Mouse (Mus musculus) lung, embryonic 16.5 days (tissue): ENCODE measurements at regions not wholly inside any gene's neighbourhood (a gene's known extent, or its start where the extent isn't known, plus 50 kb on each side); places are given as distances from the start of the nearest gene placed in this dataset.

ENCODE experiments used
- ATAC-seq: fragments of 200-750 bp; cut with Nextera tagmentation; 2 replicates; pipeline ENCODE4 v1.8.0; 2017; ENCODE audit warnings: low read depth, mild to moderate bottlenecking, moderate library complexity
- H3K27ac ChIP-seq: fragments of 300-500 bp; sonication (generic); 2 replicates; pipeline ENCODE4 v1.5.1; 2014; ENCODE audit warnings: mild to moderate bottlenecking, control low read depth, low read length
- H3K27me3 ChIP-seq: fragments of 300-500 bp; sonication (generic); 2 replicates; pipeline ENCODE4 v1.6.1; 2014; ENCODE audit warnings: low read depth, low read length, mixed read lengths; ENCODE audit not compliant: control insufficient read depth, insufficient read depth
- H3K36me3 ChIP-seq: fragments of 300-500 bp; sonication (generic); 2 replicates; pipeline ENCODE4 v1.6.1; 2014; ENCODE audit warnings: low read length; ENCODE audit not compliant: control insufficient read depth, insufficient read depth
- H3K4me1 ChIP-seq: fragments of 300-500 bp; sonication (generic); replicated peaks from 2 replicates; pipeline ENCODE4 v1.6.1; 2014; ENCODE audit warnings: low read length, mixed read lengths; ENCODE audit not compliant: control insufficient read depth, insufficient read depth
- H3K4me2 ChIP-seq: fragments of 300-500 bp; sonication (generic); 2 replicates; pipeline ENCODE4 v1.6.1; 2014; ENCODE audit warnings: low read depth, low read length, control low read depth
- H3K4me3 ChIP-seq: fragments of 300-500 bp; sonication (generic); 2 replicates; pipeline ENCODE4 v1.5.1; 2014; ENCODE audit warnings: mild to moderate bottlenecking, low read length, control low read depth
- H3K9ac ChIP-seq: fragments of 300-500 bp; sonication (generic); 2 replicates; pipeline ENCODE4 v1.6.1; 2014; ENCODE audit warnings: low read length, control low read depth
- H3K9me3 ChIP-seq: fragments of 300-500 bp; sonication (generic); 2 replicates; pipeline ENCODE4 v1.6.1; 2016; ENCODE audit warnings: low read length; ENCODE audit not compliant: control insufficient read depth
- WGBS: fragments of 180-500 bp; shearing (Covaris S2); extraction: QIAGEN DNeasy Blood & Tissue Kit; methylation state at CpG from one replicate; pipeline ENCODE4 v1.1.7; 2014; 5-methylcytosine and 5-hydroxymethylcytosine counted together

DNA sequence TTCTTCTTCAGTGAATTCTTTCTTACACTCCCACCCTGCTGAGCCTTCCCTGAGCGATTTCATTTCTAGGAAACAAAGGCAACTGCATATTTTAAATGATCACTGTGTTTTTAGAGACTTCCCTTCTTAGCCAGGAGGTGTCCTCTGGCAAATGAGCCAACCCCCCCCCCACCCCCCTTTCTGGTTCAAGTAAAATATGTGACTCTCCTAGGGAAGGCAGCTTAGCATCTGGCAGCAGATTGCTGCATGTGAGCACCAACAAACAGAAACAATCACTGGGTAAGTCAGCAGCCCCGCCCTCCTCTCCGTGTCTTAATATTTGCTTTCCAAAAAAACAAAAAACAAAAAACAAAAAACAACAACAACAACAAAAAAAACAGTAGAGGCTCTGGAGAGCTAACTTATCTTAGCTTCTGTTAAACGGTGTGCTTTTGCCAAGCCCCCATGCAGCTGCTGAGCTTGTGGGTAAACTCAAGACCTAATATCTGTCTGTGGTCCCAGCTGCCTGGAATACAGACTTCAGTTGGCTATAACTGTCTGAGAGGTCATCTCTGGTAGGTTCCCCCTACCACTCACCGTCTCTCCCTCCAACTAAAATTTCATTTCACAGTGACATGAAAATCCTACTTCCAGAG lies 117.9 kb downstream of the Rpap3 start:
- 71% methylated on average over 5 of the region's 5 CpGs for WGBS
- H3K4me3 ChIP-seq, result no peak overlapping the region
- no peak overlapping the region for H3K9ac ChIP-seq
- H3K27ac ChIP-seq, result no peak overlapping the region
- H3K4me1 ChIP-seq, result no peaks in the 10 kb centered on the region
- H3K36me3 ChIP-seq, result no peaks in the 10 kb centered on the region
- no peaks in the 10 kb centered on the region for H3K27me3 ChIP-seq
- no peak overlapping the region for H3K4me2 ChIP-seq
- no peak for ATAC-seq
- peaks cover 2% of the 10 kb centered on the region; the same call in 1 of the 2 replicates for H3K9me3 ChIP-seq

GRCm38 (mm10) chr15:97581724-97582154 lies 123.9 kb downstream of the Rpap3 start:
- H3K27ac ChIP-seq, result no peak overlapping the region
- 0 out of 2 replicates have a peak overlapping the region, but pooled peaks have one; percentile 16 for H3K4me2 ChIP-seq
- H3K36me3 ChIP-seq, result no peaks in the 10 kb centered on the region
- H3K9me3 ChIP-seq, result peaks cover 2% of the 10 kb centered on the region; the same call in 1 of the 2 replicates
- peaks cover 4% of the 10 kb centered on the region for H3K4me1 ChIP-seq
- 19% methylated on average over 13 of the region's 13 CpGs for WGBS
- no peak overlapping the region for H3K9ac ChIP-seq
- ATAC-seq, result peak; percentile 84
- no peaks in the 10 kb centered on the region for H3K27me3 ChIP-seq
- H3K4me3 ChIP-seq, result no peak overlapping the region

DNA sequence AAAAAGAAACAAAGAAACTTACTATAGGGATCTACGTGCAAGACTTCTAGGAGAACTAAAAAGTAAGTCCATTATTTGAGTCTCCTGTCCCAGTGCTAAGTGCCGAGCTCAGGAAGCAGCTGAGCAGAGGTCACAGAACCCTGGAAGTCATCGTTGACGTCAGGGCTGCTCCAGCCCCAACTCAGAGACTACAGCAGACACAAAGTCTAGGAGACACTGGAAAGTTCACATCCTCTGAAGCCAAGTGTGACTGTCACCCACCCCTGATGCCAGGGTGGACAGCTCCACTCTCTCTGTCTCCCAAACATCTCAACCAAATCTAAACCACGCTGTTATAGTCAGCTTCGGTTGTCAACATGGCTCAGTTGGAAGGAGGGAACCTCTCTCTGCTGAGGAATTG lies 124.9 kb downstream of the Rpap3 start:
- ATAC-seq, result no peak
- Histone ChIP-seq H3K9ac (no peak overlapping the region), H3K4me3 (no peak overlapping the region), H3K36me3 (no peaks in the 10 kb centered on the region), H3K9me3 (peaks cover 2% of the 10 kb centered on the region; the same call in 1 of the 2 replicates), H3K4me1 (peaks cover 4% of the 10 kb centered on the region), H3K4me2 (no peak overlapping the region), H3K27ac (no peak overlapping the region), H3K27me3 (no peaks in the 10 kb centered on the region)
- WGBS, result 62% methylated on average over 6 of the region's 6 CpGs

- Histone ChIP-seq H3K4me1 (peaks cover 10% of the 10 kb centered on the region), H3K9ac (no peak overlapping the region), H3K4me2 (no peak overlapping the region), H3K27me3 (no peaks in the 10 kb centered on the region), H3K9me3 (no peaks in the 10 kb centered on the region), H3K4me3 (no peak overlapping the region), H3K27ac (no peak overlapping the region), H3K36me3 (no peaks in the 10 kb centered on the region)
- WGBS, result 54% methylated on average over 3 of the region's 3 CpGs
- no peak for ATAC-seq
Observed at GRCm38 (mm10) chr15:97578046-97578445, 127.6 kb downstream of the Rpap3 start.

DNA sequence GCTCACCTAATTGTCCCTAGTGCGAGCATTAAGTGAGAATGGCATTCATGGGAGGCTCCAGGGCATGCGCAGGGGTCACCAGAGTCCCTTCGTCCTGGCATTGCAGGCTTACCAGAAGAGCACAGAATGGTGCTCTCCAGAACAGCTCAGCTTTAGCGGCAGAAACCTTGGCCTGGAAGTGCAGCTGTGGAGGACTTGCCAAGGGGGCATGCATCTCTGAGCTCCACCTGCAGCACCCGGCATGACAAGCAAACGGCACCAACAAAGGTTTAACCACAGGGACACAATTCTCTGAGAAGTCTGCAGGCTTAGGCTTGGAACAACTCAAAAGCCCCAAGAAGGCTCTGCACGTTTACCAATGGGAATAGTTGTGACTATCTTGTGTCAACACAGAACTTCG lies 128.4 kb downstream of the Rpap3 start:
- Histone ChIP-seq H3K4me3 (no peak overlapping the region), H3K36me3 (no peaks in the 10 kb centered on the region), H3K4me1 (peaks cover 16% of the 10 kb centered on the region), H3K9me3 (no peaks in the 10 kb centered on the region), H3K9ac (no peak overlapping the region), H3K27ac (no peak overlapping the region), H3K4me2 (no peak overlapping the region), H3K27me3 (no peaks in the 10 kb centered on the region)
- ATAC-seq, result no peak
- WGBS, result 57% methylated on average over 8 of the region's 8 CpGs

DNA sequence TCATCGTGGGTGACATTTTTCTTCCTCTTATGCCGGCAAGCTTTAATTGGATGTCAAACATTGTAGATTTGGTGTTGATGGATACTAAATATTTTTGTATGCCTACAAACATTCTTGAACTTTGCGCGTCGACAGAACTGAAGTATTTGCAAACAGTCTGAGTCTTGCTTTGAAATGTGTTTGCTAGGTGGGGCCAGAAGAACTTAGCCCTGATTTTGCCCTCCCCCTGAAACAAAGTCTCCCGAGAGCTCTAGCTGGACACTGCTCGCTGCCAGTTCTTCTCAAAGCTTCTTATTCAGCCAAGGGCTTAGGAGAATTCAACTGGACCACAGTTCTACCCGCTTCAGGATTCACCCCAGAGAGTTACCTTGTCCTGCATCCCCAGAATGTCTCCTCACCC lies 133.0 kb downstream of the Rpap3 start:
- no peaks in the 10 kb centered on the region for H3K36me3 ChIP-seq

GRCm38 (mm10) chr15:97571885-97572284 lies 133.7 kb downstream of the Rpap3 start:
- Histone ChIP-seq H3K4me1 (peaks cover 17% of the 10 kb centered on the region), H3K4me2 (no peak overlapping the region), H3K9ac (no peak overlapping the region), H3K27ac (no peak overlapping the region), H3K36me3 (no peaks in the 10 kb centered on the region), H3K4me3 (no peak overlapping the region), H3K9me3 (no peaks in the 10 kb centered on the region), H3K27me3 (no peaks in the 10 kb centered on the region)
- ATAC-seq, result peak; percentile 28; the same call in 1 of the 2 replicates

More for the DNA sequence above, 133.0 kb downstream of the Rpap3 start:
- no peaks in the 10 kb centered on the region for H3K27me3 ChIP-seq
- 21% methylated on average over 8 of the region's 8 CpGs for WGBS
- H3K9me3 ChIP-seq, result no peaks in the 10 kb centered on the region
- H3K4me2 ChIP-seq, result no peak overlapping the region
- peak overlapping the region; percentile 21; the same call in 1 of the 2 replicates for H3K27ac ChIP-seq
- H3K9ac ChIP-seq, result no peak overlapping the region
- H3K4me1 ChIP-seq, result peaks cover 17% of the 10 kb centered on the region
- H3K4me3 ChIP-seq, result no peak overlapping the region
- no peak for ATAC-seq

DNA sequence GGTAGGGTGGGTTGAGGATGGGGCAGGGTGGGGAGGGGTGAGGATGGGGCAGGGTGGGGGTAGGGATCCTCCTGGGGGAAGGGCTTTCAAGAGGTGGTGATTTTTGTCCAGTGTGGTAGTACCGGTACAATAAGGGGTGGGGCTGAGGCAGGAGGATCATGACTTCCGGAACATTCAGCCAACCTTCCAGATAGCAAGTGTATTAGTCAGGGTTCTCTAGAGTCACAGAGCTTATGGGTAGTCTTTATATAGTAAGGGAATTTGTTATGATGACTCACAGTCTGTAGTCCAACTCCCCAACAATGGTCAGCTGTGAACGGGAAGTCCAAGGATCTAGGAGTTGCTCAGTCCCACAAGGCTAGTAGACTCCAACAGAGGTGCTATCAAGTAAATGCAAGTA lies 145.5 kb downstream of the Rpap3 start:
- no peak overlapping the region for H3K27ac ChIP-seq
- H3K36me3 ChIP-seq, result no peaks in the 10 kb centered on the region
- 90% methylated on average over 3 of the region's 3 CpGs for WGBS
- ATAC-seq, result no peak
- no peaks in the 10 kb centered on the region for H3K4me1 ChIP-seq
- H3K9me3 ChIP-seq, result peaks cover 13% of the 10 kb centered on the region
- H3K4me2 ChIP-seq, result no peak overlapping the region
- no peaks in the 10 kb centered on the region for H3K27me3 ChIP-seq
- no peak overlapping the region for H3K9ac ChIP-seq
- no peak overlapping the region for H3K4me3 ChIP-seq

DNA sequence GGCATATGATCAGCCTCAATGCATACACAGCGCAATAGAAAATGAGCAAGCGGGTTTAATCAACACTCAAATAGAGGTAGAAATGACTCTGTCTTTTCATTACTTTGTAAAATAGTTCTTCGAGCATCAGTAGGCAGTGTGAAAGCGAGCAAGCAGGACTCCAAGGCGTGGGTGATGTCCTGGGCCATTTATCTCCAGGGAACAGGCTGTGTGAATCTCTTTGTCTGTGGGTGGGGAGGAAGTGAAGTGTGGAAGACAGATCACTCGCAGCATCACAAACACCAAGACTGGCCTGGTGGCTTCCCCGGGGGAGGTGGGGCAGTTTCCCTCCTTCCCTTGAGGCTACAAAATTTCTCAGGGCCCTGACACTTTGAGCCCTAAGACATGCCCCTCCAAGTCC lies 146.9 kb downstream of the Rpap3 start:
- no peak for ATAC-seq
- WGBS, result 86% methylated on average over 7 of the region's 7 CpGs
- Histone ChIP-seq H3K4me3 (no peak overlapping the region), H3K9me3 (peaks cover 13% of the 10 kb centered on the region), H3K4me2 (no peak overlapping the region), H3K27ac (no peak overlapping the region), H3K4me1 (no peaks in the 10 kb centered on the region), H3K27me3 (no peaks in the 10 kb centered on the region), H3K36me3 (no peaks in the 10 kb centered on the region), H3K9ac (no peak overlapping the region)
